Mouse (Mus musculus) CH12.LX (cell line): Measurements from ENCODE around the gene Tas1r3.

ENCODE experiments used
- CTCF ChIP-seq, 2 experiments: IDR thresholded peaks in 1 of 2; conservative IDR thresholded peaks in 1 of 2; 2 replicates each; pipeline ENCODE4 v1.5.1; 2011 to 2012; ENCODE audit warnings: low read depth in 2 of 2, low read length in 2 of 2, improper control_type of control experiment in 1 of 2, inconsistent platforms in 1 of 2, mild to moderate bottlenecking in 1 of 2, moderate library complexity in 1 of 2
- E2F4 ChIP-seq: IDR thresholded peaks from 2 replicates; pipeline ENCODE4 v1.6.1; 2011; ENCODE audit warnings: low read depth, low read length, improper control_type of control experiment; ENCODE audit not compliant: insufficient replicate concordance
- EP300 ChIP-seq: IDR thresholded peaks from 2 replicates; pipeline ENCODE4 v1.6.1; 2011; ENCODE audit warnings: low read length, improper control_type of control experiment

GRCm38 (mm10) chr4:155846871-155847578, 16.1 kb downstream of the Tas1r3 start, which contains the start of gene Dvl1:
- TF ChIP-seq CTCF (conservative IDR thresholded peaks at IDR 0.05 in 1 of 2, IDR thresholded peaks at IDR 0.05 in 1 of 2; ENCODE audit: low read depth in 2 of 2, low read length in 2 of 2) (peak in 1 of 2 experiments; percentile 74; a peak in 2 of 4 replicates), EP300 (no peak), E2F4 (no peak)
